Mouse (Mus musculus): Measurements from ENCODE around the gene Atp8b5.

Atp8b5 gene

GRCm38 (mm10) chr4:43321536-43321935, 54.6 kb downstream of the Atp8b5 start:
- no peak for DNase-seq (ENCODE audit: low read depth, low spot score)

DNA sequence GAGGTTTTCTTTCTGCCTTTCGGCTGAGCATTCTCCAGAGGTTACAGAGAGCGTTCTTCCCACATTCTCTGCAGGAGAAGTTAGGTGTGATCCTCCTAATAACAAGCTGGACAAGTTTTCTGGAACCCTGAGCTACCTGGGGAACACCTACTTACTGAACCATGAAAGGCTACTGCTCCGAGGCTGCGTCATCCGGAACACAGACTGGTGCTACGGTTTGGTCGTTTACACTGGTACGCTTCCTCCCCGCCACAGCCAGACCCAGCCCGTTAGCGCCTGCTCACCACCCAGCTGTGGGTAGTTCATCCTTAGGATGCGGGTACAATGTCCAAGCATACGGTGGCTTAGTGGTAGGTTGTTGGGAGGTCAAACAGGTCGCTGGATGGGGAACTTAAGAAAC, 55.4 kb downstream of the Atp8b5 start:
- DNase-seq (ENCODE audit: low read depth, low spot score): no peak

DNA sequence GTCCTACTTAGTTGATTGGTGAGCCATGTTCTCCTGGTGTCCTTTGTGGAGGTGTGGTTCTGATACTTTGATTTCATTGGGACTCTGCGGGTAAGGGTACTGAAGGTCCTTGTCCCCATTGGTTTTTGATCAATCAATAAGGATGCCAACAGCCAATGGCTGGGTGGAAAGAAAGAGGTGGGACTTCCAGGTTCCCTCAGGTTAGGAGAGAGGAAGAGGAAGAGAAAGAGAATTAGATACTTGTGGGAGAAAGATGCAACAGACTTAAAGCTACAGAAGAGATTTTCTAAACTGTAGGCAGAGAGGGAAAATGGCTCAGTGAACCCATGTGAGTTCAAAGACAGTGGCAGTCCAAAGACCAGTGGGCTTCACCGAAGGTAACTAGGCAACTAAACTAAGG, 60.2 kb downstream of the Atp8b5 start:
- DNase-seq (ENCODE audit: low read depth, low spot score): no peak

GRCm38 (mm10) chr4:43334771-43335170, 67.8 kb downstream of the Atp8b5 start:
- no peak for DNase-seq (ENCODE audit: low read depth, low spot score)

- no peak for DNase-seq (ENCODE audit: low read depth, low spot score)
These were observed 69.2 kb downstream of the Atp8b5 start for GRCm38 (mm10) chr4:43336176-43336575.

GRCm38 (mm10) chr4:43340096-43340804, 73.3 kb downstream of the Atp8b5 start:
- no peak for DNase-seq (ENCODE audit: low read depth, low spot score)

GRCm38 (mm10) chr4:43341276-43341891, 74.4 kb downstream of the Atp8b5 start:
- DNase-seq (ENCODE audit: low read depth, low spot score): no peak

DNA sequence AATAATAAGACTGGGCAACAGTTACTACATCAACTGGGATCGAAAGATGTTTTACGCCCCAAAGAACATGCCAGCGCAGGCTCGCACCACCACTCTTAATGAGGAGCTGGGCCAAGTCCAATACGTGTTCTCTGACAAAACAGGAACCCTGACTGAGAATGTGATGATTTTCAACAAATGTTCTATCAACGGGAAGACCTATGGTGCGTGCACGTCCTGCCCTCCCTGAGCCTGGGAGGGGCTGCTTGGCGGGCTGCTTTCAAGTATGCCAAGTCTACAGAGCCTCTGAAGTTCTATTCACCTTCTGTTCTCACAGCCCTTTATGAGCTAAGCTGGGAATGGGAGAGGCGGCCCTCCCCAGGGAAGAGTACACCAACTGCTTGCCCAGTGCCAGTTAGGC, 75.5 kb downstream of the Atp8b5 start:
- DNase-seq (ENCODE audit: low read depth, low spot score): no peak

DNA sequence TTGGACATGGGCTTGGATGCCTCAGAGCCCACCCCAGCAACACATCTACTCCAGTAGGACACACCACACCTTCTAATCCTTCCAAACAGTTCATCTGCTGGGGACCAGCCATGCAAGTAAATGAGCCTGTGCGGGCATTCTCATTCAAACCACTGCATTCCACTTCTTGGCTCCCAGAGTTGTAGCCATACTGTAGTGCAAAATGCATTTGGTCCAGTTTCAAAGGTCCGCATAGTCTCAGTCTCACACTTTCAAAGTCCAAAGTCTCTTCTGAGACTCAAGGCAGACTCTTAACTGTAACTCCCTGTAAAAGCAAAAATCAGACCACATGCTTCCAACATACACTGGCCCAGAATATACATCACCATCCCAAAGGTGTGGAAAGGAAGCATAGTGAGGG, 78.0 kb downstream of the Atp8b5 start:
- no peak for DNase-seq (ENCODE audit: low read depth, low spot score)

DNA sequence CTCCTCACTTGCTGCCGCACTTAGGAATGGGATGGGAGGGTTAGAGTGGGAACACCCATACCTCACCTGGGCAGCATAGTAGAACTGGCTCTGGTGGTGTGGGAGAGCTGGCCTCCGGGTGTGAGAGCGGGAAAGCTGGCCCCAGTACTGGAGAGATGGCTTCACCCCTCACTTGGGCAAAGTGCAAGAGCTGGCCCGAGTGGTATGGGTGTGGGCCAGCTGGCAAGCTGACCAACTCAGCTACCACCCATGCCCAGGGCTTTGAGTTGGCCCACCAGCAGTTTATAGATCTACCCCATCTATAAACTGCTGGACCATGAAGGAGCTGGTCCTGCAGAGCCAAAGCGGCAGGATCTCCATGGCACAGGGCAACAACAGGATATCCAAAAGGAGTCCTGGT, 82.2 kb downstream of the Atp8b5 start:
- no peak for DNase-seq (ENCODE audit: low read depth, low spot score)

GRCm38 (mm10) chr4:43350038-43350560, 83.1 kb downstream of the Atp8b5 start:
- no peak for DNase-seq (ENCODE audit: low read depth, low spot score)

- DNase-seq (ENCODE audit: low read depth, low spot score): no peak
These were observed 86.7 kb downstream of the Atp8b5 start for GRCm38 (mm10) chr4:43353662-43354061.

- no peak for DNase-seq (ENCODE audit: low read depth, low spot score)
These were observed 98.1 kb downstream of the Atp8b5 start for GRCm38 (mm10) chr4:43364914-43365560.

DNA sequence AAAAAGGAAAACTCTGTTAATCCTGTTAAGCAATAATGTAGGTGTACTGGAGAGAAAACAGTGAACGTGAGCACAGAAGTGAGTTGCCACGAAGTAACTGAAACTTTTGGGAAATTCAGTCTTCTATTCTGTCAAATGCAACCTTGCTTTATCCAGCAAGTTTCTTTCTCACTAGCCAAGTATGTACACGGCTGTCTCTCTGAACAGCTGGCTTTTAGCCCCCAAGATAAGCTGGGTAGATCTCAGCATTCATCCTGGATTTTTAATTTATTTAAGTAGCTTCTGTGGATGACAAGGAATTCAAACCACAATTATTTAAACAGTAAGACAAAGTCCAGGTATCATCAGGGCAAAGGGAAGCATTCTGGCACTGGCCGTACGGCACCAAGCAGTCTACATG, 100.3 kb downstream of the Atp8b5 start:
- DNase-seq (ENCODE audit: low read depth, low spot score): no peak

- DNase-seq (ENCODE audit: low read depth, low spot score): no peak
These were observed 100.8 kb downstream of the Atp8b5 start for GRCm38 (mm10) chr4:43367787-43368186.

DNA sequence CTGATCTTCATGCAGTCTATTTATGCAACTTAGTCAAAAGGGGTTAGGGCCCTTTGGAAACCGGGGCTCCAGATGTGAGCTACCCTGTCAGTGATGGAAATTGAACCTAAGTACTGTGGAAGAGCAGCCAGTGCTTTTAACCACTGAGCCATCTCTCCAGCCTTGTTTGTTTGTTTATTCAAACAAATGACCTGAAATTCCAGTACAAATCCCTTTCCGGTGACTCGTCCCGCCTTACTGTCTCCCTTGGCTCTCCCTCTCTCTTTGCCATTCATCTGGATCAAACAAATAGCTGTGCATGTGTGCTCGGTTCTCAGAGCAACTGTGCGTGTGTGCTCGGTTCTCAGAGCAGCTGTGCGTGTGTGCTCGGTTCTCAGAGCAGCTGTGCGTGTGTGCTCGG, 104.4 kb downstream of the Atp8b5 start:
- no peak for DNase-seq (ENCODE audit: low read depth, low spot score)

DNA sequence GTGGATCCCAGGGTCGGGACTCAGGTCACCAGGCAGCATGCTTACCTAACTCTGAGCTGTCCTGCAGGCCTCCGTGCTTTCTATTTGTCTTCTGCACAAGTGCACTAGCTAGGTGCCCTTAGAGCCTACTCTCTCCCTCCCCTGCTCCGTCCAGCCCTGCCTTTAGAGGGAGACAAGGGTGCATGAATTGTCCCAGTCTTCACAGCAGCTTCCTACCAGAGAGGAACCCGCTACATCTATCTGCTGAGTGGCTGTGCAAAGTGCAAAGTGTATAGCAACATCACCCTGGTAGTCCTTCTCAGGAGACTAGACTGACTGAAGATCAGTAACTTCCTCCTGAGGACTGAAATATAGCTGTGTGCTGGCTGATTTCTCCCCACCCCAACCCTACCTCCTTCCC, 105.2 kb downstream of the Atp8b5 start:
- DNase-seq (ENCODE audit: low read depth, low spot score): no peak

DNA sequence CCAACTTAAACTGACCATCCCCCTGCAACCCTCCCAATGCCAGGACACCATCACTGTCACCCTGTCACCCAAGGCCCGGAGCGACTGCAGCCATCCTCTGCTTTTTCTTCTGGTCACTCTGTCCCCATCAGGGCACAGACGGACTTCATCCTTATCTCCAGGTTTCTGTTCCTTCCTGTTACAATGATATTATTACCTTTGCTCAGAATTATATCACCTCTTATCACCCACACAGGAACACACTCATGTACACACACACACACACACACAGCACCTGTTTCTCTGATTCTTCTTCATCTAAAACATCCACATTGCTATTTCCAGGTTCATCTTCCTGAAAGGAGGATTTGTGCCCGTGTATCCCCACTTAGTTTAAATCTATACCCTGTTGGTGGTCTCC, 107.3 kb downstream of the Atp8b5 start:
- DNase-seq (ENCODE audit: low read depth, low spot score): no peak

DNA sequence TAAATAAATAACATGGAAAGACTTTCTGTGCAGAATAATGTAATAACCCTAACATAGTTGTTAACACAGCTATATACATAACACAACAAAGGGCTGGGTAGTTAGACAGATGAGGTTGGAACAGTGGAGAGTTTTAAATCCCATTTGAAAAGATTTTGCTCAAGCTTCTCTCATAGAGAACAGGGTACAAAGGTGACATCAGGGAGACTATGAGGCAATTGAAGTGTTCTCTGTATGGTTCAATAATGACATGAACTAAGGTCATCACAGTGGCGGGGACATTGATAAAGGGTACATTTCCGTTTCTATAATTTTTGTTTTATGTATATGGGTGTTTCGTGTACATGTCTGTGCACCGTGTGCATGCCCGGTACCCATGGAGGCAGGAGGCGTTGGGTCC, 112.6 kb downstream of the Atp8b5 start:
- no peak for DNase-seq (ENCODE audit: low read depth, low spot score)

- DNase-seq (ENCODE audit: low read depth, low spot score): no peak
These were observed 114.0 kb downstream of the Atp8b5 start for GRCm38 (mm10) chr4:43380951-43381350.

DNA sequence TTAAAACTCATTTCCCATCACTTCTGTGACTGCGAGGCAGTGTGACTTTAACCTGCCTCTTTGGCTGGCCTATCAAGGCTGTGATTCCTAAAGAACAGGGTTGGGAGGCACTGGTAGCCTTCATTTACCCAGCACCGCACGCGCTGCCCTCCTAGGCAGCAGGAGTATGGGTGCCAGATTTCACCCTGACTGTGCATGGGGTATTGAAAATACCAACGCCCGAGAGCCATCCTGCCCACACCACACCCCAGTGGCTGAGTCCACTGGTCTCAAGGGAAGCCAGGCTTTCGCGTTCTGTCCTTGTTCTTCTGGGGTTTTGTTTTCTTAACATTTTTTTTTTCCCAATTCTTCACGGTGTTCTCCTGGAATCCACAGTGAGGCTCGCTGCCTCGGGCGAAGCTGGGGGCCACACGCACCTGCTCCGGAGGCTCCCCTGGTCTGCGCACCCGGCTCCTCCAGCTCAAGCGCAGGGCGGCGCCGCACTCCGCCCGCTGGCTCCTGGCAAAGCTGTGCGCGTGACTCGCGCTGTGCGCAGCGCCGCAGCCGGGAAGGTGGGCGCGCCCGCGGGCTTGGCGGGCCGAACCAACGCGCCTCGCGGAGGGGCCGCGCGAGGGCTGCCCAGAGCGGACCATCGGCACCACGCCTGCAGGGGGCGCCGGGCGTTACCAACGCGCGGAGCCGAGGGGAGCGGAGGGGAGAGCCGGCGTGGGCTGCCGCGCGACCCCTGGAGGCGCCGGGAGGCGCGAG, 114.6 kb downstream of the Atp8b5 start, which contains the start of gene Rusc2:
Gene Rusc2 (plus strand): TSS at position 572 of the 747 bp plus-strand sequence.
- peak; percentile 78 for DNase-seq (ENCODE audit: low read depth, low spot score)

All from embryo, embryonic 11.5 days (tissue).